Mouse (Mus musculus): ENCODE measurements at regions not wholly inside any gene's neighbourhood (a gene's known extent, or its start where the extent isn't known, plus 50 kb on each side); places are given as distances from the start of the nearest gene placed in this dataset.
A peak's percentile ranks its signal among the peaks of the same experiment; 100 is the strongest.

- no peaks in the 10 kb centered on the region for H3K4me1 ChIP-seq (ENCODE audit: control insufficient read depth, insufficient read depth, low read length)
- TF ChIP-seq POLR2A (IDR thresholded peaks at IDR 0.05; ENCODE audit: low read depth, low read length) (no peak), CTCF (conservative IDR thresholded peaks at IDR 0.05; ENCODE audit: insufficient read depth, insufficient read length, low read depth, low read length) (no peak)
- WGBS: 69% methylated on average over 2 of the region's 2 CpGs
- peak; percentile 4 for DNase-seq
- H3K36me3 ChIP-seq (ENCODE audit: control insufficient read depth, insufficient read depth, low read length): no peaks in the 10 kb centered on the region
- H3K4me3 ChIP-seq (ENCODE audit: insufficient read depth, low read depth, low read length): no peak overlapping the region
- H3K27me3 ChIP-seq (replicated peaks; ENCODE audit: control insufficient read depth, insufficient read depth, low read length): no peaks in the 10 kb centered on the region
- no peak overlapping the region for H3K27ac ChIP-seq (ENCODE audit: insufficient read depth, low read depth, low read length)
These were observed 237.6 kb upstream of the Robo2 start for GRCm38 (mm10) chr16:74649207-74649606.

DNA sequence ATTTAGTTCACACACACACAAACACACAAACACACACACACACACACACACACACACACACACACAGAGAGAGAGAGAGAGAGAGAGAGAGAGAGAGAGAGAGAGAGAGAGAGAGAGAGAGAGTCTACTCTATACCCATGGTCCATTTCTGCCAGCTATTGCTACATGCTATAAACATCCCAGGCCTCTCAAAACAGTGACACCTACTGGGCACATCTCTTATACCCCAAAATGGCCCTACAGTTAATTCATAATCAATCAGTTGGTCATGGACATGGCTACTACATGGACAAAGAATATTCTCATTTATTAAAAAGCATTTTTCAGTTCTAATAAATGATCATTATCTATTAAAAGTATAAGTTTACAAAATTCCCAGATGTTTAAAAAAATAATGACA lies 236.8 kb upstream of the Robo2 start:
- no peaks in the 10 kb centered on the region for H3K4me1 ChIP-seq (ENCODE audit: control insufficient read depth, insufficient read depth, low read length)
- H3K4me3 ChIP-seq (ENCODE audit: insufficient read depth, low read depth, low read length): no peak overlapping the region
- TF ChIP-seq POLR2A (IDR thresholded peaks at IDR 0.05; ENCODE audit: low read depth, low read length) (no peak), CTCF (conservative IDR thresholded peaks at IDR 0.05; ENCODE audit: insufficient read depth, insufficient read length, low read depth, low read length) (no peak)
- no peaks in the 10 kb centered on the region for H3K36me3 ChIP-seq (ENCODE audit: control insufficient read depth, insufficient read depth, low read length)
- peak; percentile 13 for DNase-seq
- H3K27ac ChIP-seq (ENCODE audit: insufficient read depth, low read depth, low read length): no peak overlapping the region
- H3K27me3 ChIP-seq (replicated peaks; ENCODE audit: control insufficient read depth, insufficient read depth, low read length): no peaks in the 10 kb centered on the region

GRCm38 (mm10) chr16:74644750-74645366 lies 233.2 kb upstream of the Robo2 start:
- Histone ChIP-seq H3K27me3 (replicated peaks; ENCODE audit: control insufficient read depth, insufficient read depth, low read length) (no peaks in the 10 kb centered on the region), H3K27ac (ENCODE audit: insufficient read depth, low read depth, low read length) (no peak overlapping the region), H3K4me1 (ENCODE audit: control insufficient read depth, insufficient read depth, low read length) (no peaks in the 10 kb centered on the region), H3K36me3 (ENCODE audit: control insufficient read depth, insufficient read depth, low read length) (no peaks in the 10 kb centered on the region), H3K4me3 (ENCODE audit: insufficient read depth, low read depth, low read length) (no peak overlapping the region)
- TF ChIP-seq CTCF (conservative IDR thresholded peaks at IDR 0.05; ENCODE audit: insufficient read depth, insufficient read length, low read depth, low read length): no peak
- WGBS: 70% methylated on average over 10 of the region's 10 CpGs
- no peak for DNase-seq

GRCm38 (mm10) chr16:74639805-74640204 lies 228.2 kb upstream of the Robo2 start:
- TF ChIP-seq CTCF (conservative IDR thresholded peaks at IDR 0.05; ENCODE audit: insufficient read depth, insufficient read length, low read depth, low read length): no peak
- TF ChIP-seq POLR2A (IDR thresholded peaks at IDR 0.05; ENCODE audit: low read depth, low read length): no peak
- WGBS: 55% methylated on average over 7 of the region's 7 CpGs
- DNase-seq: no peak
- H3K4me3 ChIP-seq (ENCODE audit: insufficient read depth, low read depth, low read length): no peak overlapping the region
- no peaks in the 10 kb centered on the region for H3K4me1 ChIP-seq (ENCODE audit: control insufficient read depth, insufficient read depth, low read length)
- H3K27ac ChIP-seq (ENCODE audit: insufficient read depth, low read depth, low read length): no peak overlapping the region
- no peaks in the 10 kb centered on the region for H3K27me3 ChIP-seq (replicated peaks; ENCODE audit: control insufficient read depth, insufficient read depth, low read length)
- no peaks in the 10 kb centered on the region for H3K36me3 ChIP-seq (ENCODE audit: control insufficient read depth, insufficient read depth, low read length)

DNA sequence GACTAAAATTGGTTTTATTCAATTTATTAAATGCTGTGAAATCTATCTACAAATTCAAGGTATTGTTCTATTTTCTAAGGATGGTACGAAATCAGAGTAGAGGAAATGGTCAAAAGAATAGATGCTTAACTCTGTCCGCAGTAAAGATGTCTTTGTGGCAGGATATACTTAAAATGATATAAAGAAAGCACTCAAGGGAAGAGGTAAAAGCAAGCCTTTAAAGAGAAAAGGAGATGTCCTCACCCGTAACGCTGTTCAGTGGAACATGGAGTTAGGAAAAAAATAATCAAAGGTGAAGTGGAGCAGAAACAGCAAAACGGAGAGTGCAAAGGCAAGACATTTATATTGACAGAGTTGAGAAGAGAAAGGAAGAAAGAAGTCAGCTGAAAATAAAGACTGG lies 226.0 kb upstream of the Robo2 start:
- no peaks in the 10 kb centered on the region for H3K27me3 ChIP-seq (replicated peaks; ENCODE audit: control insufficient read depth, insufficient read depth, low read length)
- H3K27ac ChIP-seq (ENCODE audit: insufficient read depth, low read depth, low read length): no peak overlapping the region
- no peaks in the 10 kb centered on the region for H3K36me3 ChIP-seq (ENCODE audit: control insufficient read depth, insufficient read depth, low read length)
- no peak for DNase-seq
- no peak overlapping the region for H3K4me3 ChIP-seq (ENCODE audit: insufficient read depth, low read depth, low read length)
- no peaks in the 10 kb centered on the region for H3K4me1 ChIP-seq (ENCODE audit: control insufficient read depth, insufficient read depth, low read length)
- 32% methylated on average over 5 of the region's 5 CpGs for WGBS
- no peak for TF ChIP-seq CTCF (conservative IDR thresholded peaks at IDR 0.05; ENCODE audit: insufficient read depth, insufficient read length, low read depth, low read length)
- TF ChIP-seq POLR2A (IDR thresholded peaks at IDR 0.05; ENCODE audit: low read depth, low read length): no peak

GRCm38 (mm10) chr16:74625783-74626182 lies 214.2 kb upstream of the Robo2 start:
- H3K4me1 ChIP-seq (ENCODE audit: control insufficient read depth, insufficient read depth, low read length): no peaks in the 10 kb centered on the region
- DNase-seq: no peak
- no peaks in the 10 kb centered on the region for H3K36me3 ChIP-seq (ENCODE audit: control insufficient read depth, insufficient read depth, low read length)
- no peaks in the 10 kb centered on the region for H3K27me3 ChIP-seq (replicated peaks; ENCODE audit: control insufficient read depth, insufficient read depth, low read length)
- TF ChIP-seq POLR2A (IDR thresholded peaks at IDR 0.05; ENCODE audit: low read depth, low read length) (no peak), CTCF (conservative IDR thresholded peaks at IDR 0.05; ENCODE audit: insufficient read depth, insufficient read length, low read depth, low read length) (no peak)
- no peak overlapping the region for H3K27ac ChIP-seq (ENCODE audit: insufficient read depth, low read depth, low read length)
- H3K4me3 ChIP-seq (ENCODE audit: insufficient read depth, low read depth, low read length): no peak overlapping the region
- WGBS: 79% methylated on average over 2 of the region's 2 CpGs

DNA sequence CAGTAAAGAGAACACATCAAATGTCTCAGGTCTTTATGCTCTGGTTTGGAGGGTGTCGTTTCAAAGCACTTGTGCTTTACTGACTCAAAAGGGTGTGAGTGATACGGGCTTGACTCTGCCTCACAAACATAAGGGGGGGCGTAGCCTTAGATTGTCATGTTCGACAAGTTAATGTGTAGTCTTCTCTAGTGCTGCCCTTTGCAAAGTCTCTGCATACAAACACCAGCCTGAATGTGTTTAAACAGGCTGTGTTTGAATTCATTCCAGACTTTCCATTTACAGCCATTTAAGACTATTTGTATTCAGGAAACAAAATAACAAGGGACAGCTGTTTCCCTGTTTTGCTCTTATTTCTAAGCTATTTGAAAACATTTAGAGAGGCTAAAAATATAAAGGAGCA lies 200.4 kb upstream of the Robo2 start:
- WGBS: 36% methylated on average over 4 of the region's 4 CpGs
- Histone ChIP-seq H3K27ac (ENCODE audit: insufficient read depth, low read depth, low read length) (no peak overlapping the region), H3K36me3 (ENCODE audit: control insufficient read depth, insufficient read depth, low read length) (no peaks in the 10 kb centered on the region), H3K4me3 (ENCODE audit: insufficient read depth, low read depth, low read length) (no peak overlapping the region), H3K4me1 (ENCODE audit: control insufficient read depth, insufficient read depth, low read length) (no peaks in the 10 kb centered on the region), H3K27me3 (replicated peaks; ENCODE audit: control insufficient read depth, insufficient read depth, low read length) (no peaks in the 10 kb centered on the region)
- DNase-seq: no peak
- no peak for TF ChIP-seq CTCF (conservative IDR thresholded peaks at IDR 0.05; ENCODE audit: insufficient read depth, insufficient read length, low read depth, low read length)

DNA sequence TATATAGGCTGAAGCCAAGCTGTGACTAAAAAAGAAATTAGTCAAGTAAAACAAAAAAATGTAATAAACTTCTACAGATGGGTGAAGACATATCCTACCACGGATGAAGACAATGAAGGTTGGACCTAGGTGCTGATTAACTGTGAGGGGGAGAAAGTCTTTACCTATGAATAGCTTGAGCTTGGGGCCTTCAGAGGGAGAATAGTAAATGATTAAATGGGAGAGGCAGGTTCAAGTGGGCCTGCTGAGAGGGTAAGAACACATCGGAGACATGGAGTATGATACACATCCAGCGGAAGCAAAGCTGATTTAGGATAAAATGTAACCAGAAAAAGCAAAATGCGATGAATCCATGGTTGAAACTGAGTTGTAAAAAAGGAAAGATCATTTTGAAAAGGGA lies 197.9 kb upstream of the Robo2 start:
- no peaks in the 10 kb centered on the region for H3K36me3 ChIP-seq (ENCODE audit: control insufficient read depth, insufficient read depth, low read length)
- DNase-seq: peak; percentile 4
- WGBS: 38% methylated on average over 4 of the region's 4 CpGs

More for the DNA sequence above, 197.9 kb upstream of the Robo2 start:
- no peaks in the 10 kb centered on the region for H3K27me3 ChIP-seq (replicated peaks; ENCODE audit: control insufficient read depth, insufficient read depth, low read length)
- TF ChIP-seq CTCF (conservative IDR thresholded peaks at IDR 0.05; ENCODE audit: insufficient read depth, insufficient read length, low read depth, low read length): no peak
- TF ChIP-seq POLR2A (IDR thresholded peaks at IDR 0.05; ENCODE audit: low read depth, low read length): no peak
- H3K4me3 ChIP-seq (ENCODE audit: insufficient read depth, low read depth, low read length): no peak overlapping the region
- no peak overlapping the region for H3K27ac ChIP-seq (ENCODE audit: insufficient read depth, low read depth, low read length)
- H3K4me1 ChIP-seq (ENCODE audit: control insufficient read depth, insufficient read depth, low read length): no peaks in the 10 kb centered on the region
